Mouse (Mus musculus): ENCODE measurements around the gene Cachd1. TPM values are rescaled to one million over a fixed set of nuclear protein-coding genes. Genes with fewer than 3 reads are reported as not detected.

Gene Cachd1
- polyA plus RNA-seq, 1 experiment, result 6.3 TPM

DNA sequence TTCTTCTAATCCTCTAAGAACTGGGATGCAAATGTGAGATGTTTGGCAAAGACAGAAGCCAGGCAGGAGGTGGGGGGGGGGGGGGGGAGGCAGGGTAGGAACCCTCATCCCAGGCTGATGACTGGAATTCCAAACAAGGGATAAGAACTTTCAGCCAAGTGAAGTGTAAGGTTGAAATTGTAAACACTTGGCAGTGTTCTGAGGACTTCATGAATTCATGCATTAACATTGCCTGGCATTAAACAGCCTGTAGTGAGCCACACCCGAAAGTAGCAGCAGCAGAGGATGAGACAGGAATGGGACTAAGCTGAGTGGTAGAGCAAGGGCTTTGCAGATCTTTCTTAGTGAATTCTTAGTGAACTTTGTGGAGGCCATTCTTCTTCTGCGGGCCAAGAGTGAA, 250.5 kb downstream of the Cachd1 start:
- no peaks in the 10 kb centered on the region for H3K4me1 ChIP-seq (ENCODE audit: control insufficient read depth, insufficient read depth, low read length)
- no peak for TF ChIP-seq POLR2A (IDR thresholded peaks at IDR 0.05; ENCODE audit: insufficient read depth, low read length)
- TF ChIP-seq EP300 (IDR thresholded peaks at IDR 0.05; ENCODE audit: insufficient read depth, low read depth, low read length), result no peak
- no peak for TF ChIP-seq CTCF (IDR thresholded peaks at IDR 0.05; ENCODE audit: low read depth, low read length)
- H3K27ac ChIP-seq (ENCODE audit: insufficient read depth, low read length), result no peak overlapping the region
- H3K36me3 ChIP-seq (ENCODE audit: control insufficient read depth, insufficient read depth, low read length, poor library complexity, severe bottlenecking), result no peaks in the 10 kb centered on the region
- peaks cover 9% of the 10 kb centered on the region for H3K9me3 ChIP-seq (replicated peaks; ENCODE audit: control insufficient read depth, insufficient read depth, low read length, poor library complexity, severe bottlenecking)
- no peaks in the 10 kb centered on the region for H3K27me3 ChIP-seq (ENCODE audit: control insufficient read depth, insufficient read depth, low read length, poor library complexity, severe bottlenecking)
- H3K4me3 ChIP-seq (ENCODE audit: low read depth, low read length), result no peak overlapping the region
- H3K9ac ChIP-seq (ENCODE audit: low read depth, poor library complexity, severe bottlenecking), result no peak overlapping the region

- Histone ChIP-seq H3K27me3 (ENCODE audit: control insufficient read depth, insufficient read depth, low read length, poor library complexity, severe bottlenecking) (no peaks in the 10 kb centered on the region), H3K4me3 (ENCODE audit: low read depth, low read length) (no peak overlapping the region), H3K9ac (ENCODE audit: low read depth, poor library complexity, severe bottlenecking) (no peak overlapping the region), H3K27ac (ENCODE audit: insufficient read depth, low read length) (no peak overlapping the region), H3K36me3 (ENCODE audit: control insufficient read depth, insufficient read depth, low read length, poor library complexity, severe bottlenecking) (no peaks in the 10 kb centered on the region), H3K4me1 (ENCODE audit: control insufficient read depth, insufficient read depth, low read length) (no peaks in the 10 kb centered on the region), H3K9me3 (replicated peaks; ENCODE audit: control insufficient read depth, insufficient read depth, low read length, poor library complexity, severe bottlenecking) (peaks cover 6% of the 10 kb centered on the region; the same call in 1 of the 2 replicates)
- TF ChIP-seq POLR2A (IDR thresholded peaks at IDR 0.05; ENCODE audit: insufficient read depth, low read length), result no peak
- no peak for TF ChIP-seq EP300 (IDR thresholded peaks at IDR 0.05; ENCODE audit: insufficient read depth, low read depth, low read length)
- no peak for TF ChIP-seq CTCF (IDR thresholded peaks at IDR 0.05; ENCODE audit: low read depth, low read length)
Measured at GRCm38 (mm10) chr4:101027852-101028411, 251.5 kb downstream of the Cachd1 start.

- H3K36me3 ChIP-seq (ENCODE audit: control insufficient read depth, insufficient read depth, low read length, poor library complexity, severe bottlenecking), result no peaks in the 10 kb centered on the region
- no peak overlapping the region for H3K9ac ChIP-seq (ENCODE audit: low read depth, poor library complexity, severe bottlenecking)
- H3K4me3 ChIP-seq (ENCODE audit: low read depth, low read length), result no peak overlapping the region
- no peaks in the 10 kb centered on the region for H3K27me3 ChIP-seq (ENCODE audit: control insufficient read depth, insufficient read depth, low read length, poor library complexity, severe bottlenecking)
- H3K27ac ChIP-seq (ENCODE audit: insufficient read depth, low read length), result no peak overlapping the region
- TF ChIP-seq EP300 (IDR thresholded peaks at IDR 0.05; ENCODE audit: insufficient read depth, low read depth, low read length), result no peak
- no peak for TF ChIP-seq CTCF (IDR thresholded peaks at IDR 0.05; ENCODE audit: low read depth, low read length)
- TF ChIP-seq POLR2A (IDR thresholded peaks at IDR 0.05; ENCODE audit: insufficient read depth, low read length), result no peak
- no peaks in the 10 kb centered on the region for H3K4me1 ChIP-seq (ENCODE audit: control insufficient read depth, insufficient read depth, low read length)
- no peaks in the 10 kb centered on the region for H3K9me3 ChIP-seq (replicated peaks; ENCODE audit: control insufficient read depth, insufficient read depth, low read length, poor library complexity, severe bottlenecking)
Measured at GRCm38 (mm10) chr4:101033047-101033446, 256.6 kb downstream of the Cachd1 start.

DNA sequence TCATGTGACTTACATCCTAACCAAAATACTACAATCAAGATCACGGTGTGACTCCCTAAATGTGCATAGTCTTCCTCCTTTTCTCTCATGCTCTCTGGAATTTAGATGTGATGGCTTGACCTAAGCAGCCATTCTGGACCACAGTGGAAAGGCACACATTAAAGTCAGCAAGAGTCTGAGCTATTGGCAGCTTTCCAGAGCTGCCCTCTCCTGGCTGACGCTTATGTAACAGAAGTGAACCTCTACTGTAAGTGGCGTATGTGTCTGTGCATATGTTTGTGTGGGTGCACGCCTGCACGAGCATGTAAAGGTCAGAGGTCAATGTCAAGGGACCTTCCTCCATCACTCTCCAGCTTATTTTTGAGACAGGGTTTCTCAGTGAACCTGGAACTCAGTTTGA, 258.7 kb downstream of the Cachd1 start:
- H3K27me3 ChIP-seq (ENCODE audit: control insufficient read depth, insufficient read depth, low read length, poor library complexity, severe bottlenecking), result no peaks in the 10 kb centered on the region
- no peak overlapping the region for H3K9ac ChIP-seq (ENCODE audit: low read depth, poor library complexity, severe bottlenecking)
- H3K4me3 ChIP-seq (ENCODE audit: low read depth, low read length), result no peak overlapping the region
- TF ChIP-seq CTCF (IDR thresholded peaks at IDR 0.05; ENCODE audit: low read depth, low read length) (no peak), EP300 (IDR thresholded peaks at IDR 0.05; ENCODE audit: insufficient read depth, low read depth, low read length) (no peak), POLR2A (IDR thresholded peaks at IDR 0.05; ENCODE audit: insufficient read depth, low read length) (no peak)
- no peaks in the 10 kb centered on the region for H3K36me3 ChIP-seq (ENCODE audit: control insufficient read depth, insufficient read depth, low read length, poor library complexity, severe bottlenecking)
- H3K9me3 ChIP-seq (replicated peaks; ENCODE audit: control insufficient read depth, insufficient read depth, low read length, poor library complexity, severe bottlenecking), result no peaks in the 10 kb centered on the region
- no peak overlapping the region for H3K27ac ChIP-seq (ENCODE audit: insufficient read depth, low read length)
- no peaks in the 10 kb centered on the region for H3K4me1 ChIP-seq (ENCODE audit: control insufficient read depth, insufficient read depth, low read length)

DNA sequence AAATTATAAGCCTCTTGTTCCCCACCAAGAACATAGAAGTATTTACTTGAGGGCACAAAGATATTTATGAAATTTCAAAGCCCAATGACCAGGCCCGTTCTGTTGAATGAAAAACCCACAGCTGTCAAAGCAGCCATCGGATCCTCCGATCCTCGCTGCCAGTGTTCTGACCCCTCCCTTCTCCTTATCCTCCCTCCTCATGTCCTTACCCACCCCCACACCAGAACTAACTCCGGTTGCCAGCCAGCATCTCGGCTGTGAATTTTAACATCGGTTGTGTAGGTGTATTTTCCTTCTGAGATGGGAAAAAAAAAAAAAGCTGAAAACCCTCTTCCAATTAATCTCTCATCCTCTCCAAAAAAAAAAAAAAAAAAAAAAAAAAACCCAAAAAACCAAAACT, 260.7 kb downstream of the Cachd1 start:
- Histone ChIP-seq H3K9ac (ENCODE audit: low read depth, poor library complexity, severe bottlenecking) (no peak overlapping the region), H3K4me1 (ENCODE audit: control insufficient read depth, insufficient read depth, low read length) (no peaks in the 10 kb centered on the region), H3K36me3 (ENCODE audit: control insufficient read depth, insufficient read depth, low read length, poor library complexity, severe bottlenecking) (no peaks in the 10 kb centered on the region), H3K9me3 (replicated peaks; ENCODE audit: control insufficient read depth, insufficient read depth, low read length, poor library complexity, severe bottlenecking) (no peaks in the 10 kb centered on the region), H3K27ac (ENCODE audit: insufficient read depth, low read length) (no peak overlapping the region), H3K4me3 (ENCODE audit: low read depth, low read length) (no peak overlapping the region), H3K27me3 (ENCODE audit: control insufficient read depth, insufficient read depth, low read length, poor library complexity, severe bottlenecking) (no peaks in the 10 kb centered on the region)
- TF ChIP-seq EP300 (IDR thresholded peaks at IDR 0.05; ENCODE audit: insufficient read depth, low read depth, low read length) (no peak), CTCF (IDR thresholded peaks at IDR 0.05; ENCODE audit: low read depth, low read length) (no peak), POLR2A (IDR thresholded peaks at IDR 0.05; ENCODE audit: insufficient read depth, low read length) (no peak)

DNA sequence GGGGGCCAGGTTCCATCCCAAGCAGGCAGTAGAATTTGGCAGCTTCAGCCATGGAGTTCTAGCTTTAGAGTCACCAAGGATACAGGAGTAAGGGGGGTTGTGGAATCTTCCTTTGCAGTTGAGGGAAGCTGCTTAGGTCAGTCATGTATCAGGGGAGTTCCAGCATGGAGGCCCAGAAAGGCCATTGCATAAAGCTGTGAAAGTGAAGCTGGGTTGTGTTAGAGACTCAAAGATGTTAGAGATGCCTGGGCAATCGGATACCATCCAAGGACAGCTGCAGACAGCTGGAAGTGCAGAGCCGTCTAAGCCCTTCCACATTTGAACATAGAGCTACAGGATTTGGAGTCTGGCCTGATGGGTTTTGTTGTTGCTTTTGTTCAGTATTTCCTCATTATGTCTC, 267.2 kb downstream of the Cachd1 start:
- Histone ChIP-seq H3K36me3 (ENCODE audit: control insufficient read depth, insufficient read depth, low read length, poor library complexity, severe bottlenecking) (no peaks in the 10 kb centered on the region), H3K9ac (ENCODE audit: low read depth, poor library complexity, severe bottlenecking) (no peak overlapping the region), H3K9me3 (replicated peaks; ENCODE audit: control insufficient read depth, insufficient read depth, low read length, poor library complexity, severe bottlenecking) (no peaks in the 10 kb centered on the region), H3K4me1 (ENCODE audit: control insufficient read depth, insufficient read depth, low read length) (no peaks in the 10 kb centered on the region), H3K27me3 (ENCODE audit: control insufficient read depth, insufficient read depth, low read length, poor library complexity, severe bottlenecking) (no peaks in the 10 kb centered on the region), H3K27ac (ENCODE audit: insufficient read depth, low read length) (no peak overlapping the region), H3K4me3 (ENCODE audit: low read depth, low read length) (no peak overlapping the region)
- TF ChIP-seq POLR2A (IDR thresholded peaks at IDR 0.05; ENCODE audit: insufficient read depth, low read length), result no peak
- TF ChIP-seq EP300 (IDR thresholded peaks at IDR 0.05; ENCODE audit: insufficient read depth, low read depth, low read length), result no peak
- TF ChIP-seq CTCF (IDR thresholded peaks at IDR 0.05; ENCODE audit: low read depth, low read length), result no peak
